Mouse (Mus musculus) lung, postnatal 25 days (tissue): ENCODE measurements at regions not wholly inside any gene's neighbourhood (a gene's known extent, or its start where the extent isn't known, plus 50 kb on each side); places are given as distances from the start of the nearest gene placed in this dataset.
A peak's percentile ranks its signal among the peaks of the same experiment; 100 is the strongest.

ENCODE experiments used
- DNase-seq: peaks from one replicate; pipeline ENCODE4 v3.0.0; 2022; ENCODE audit warnings: low spot score

GRCm38 (mm10) chr2:166353447-166354111, 198.1 kb upstream of the Sulf2 start:
- peak; percentile 29 for DNase-seq

GRCm38 (mm10) chr2:166351984-166352383, 196.5 kb upstream of the Sulf2 start:
- no peak for DNase-seq

GRCm38 (mm10) chr2:166351581-166351980, 196.1 kb upstream of the Sulf2 start:
- no peak for DNase-seq

- DNase-seq = no peak
Observed at GRCm38 (mm10) chr2:166348654-166349053, 193.2 kb upstream of the Sulf2 start.

GRCm38 (mm10) chr2:166346421-166347182, 191.1 kb upstream of the Sulf2 start:
- no peak for DNase-seq

GRCm38 (mm10) chr2:166343551-166344340, 188.3 kb upstream of the Sulf2 start:
- no peak for DNase-seq

- no peak for DNase-seq
Observed at GRCm38 (mm10) chr2:166342407-166342806, 186.9 kb upstream of the Sulf2 start.

- no peak for DNase-seq
Observed at GRCm38 (mm10) chr2:166340196-166340595, 184.7 kb upstream of the Sulf2 start.

GRCm38 (mm10) chr2:166339427-166339826, 184.0 kb upstream of the Sulf2 start:
- no peak for DNase-seq

- no peak for DNase-seq
Observed at GRCm38 (mm10) chr2:166338396-166339085, 183.1 kb upstream of the Sulf2 start.

- no peak for DNase-seq
Observed at GRCm38 (mm10) chr2:166337666-166338065, 182.2 kb upstream of the Sulf2 start.

GRCm38 (mm10) chr2:166335702-166336101, 180.2 kb upstream of the Sulf2 start:
- no peak for DNase-seq

- DNase-seq = no peak
Observed at GRCm38 (mm10) chr2:166334559-166334958, 179.1 kb upstream of the Sulf2 start.

- no peak for DNase-seq
Observed at GRCm38 (mm10) chr2:166333818-166334217, 178.4 kb upstream of the Sulf2 start.

- DNase-seq = peak; percentile 29
Observed at GRCm38 (mm10) chr2:166332748-166333417, 177.4 kb upstream of the Sulf2 start.

- DNase-seq = no peak
Observed at GRCm38 (mm10) chr2:166331192-166331591, 175.7 kb upstream of the Sulf2 start.

- DNase-seq = no peak
Observed at GRCm38 (mm10) chr2:166330364-166330763, 174.9 kb upstream of the Sulf2 start.

- no peak for DNase-seq
Observed at GRCm38 (mm10) chr2:166329556-166330340, 174.3 kb upstream of the Sulf2 start.

GRCm38 (mm10) chr2:166326932-166327331, 171.5 kb upstream of the Sulf2 start:
- DNase-seq = no peak

GRCm38 (mm10) chr2:166324954-166325353, 169.5 kb upstream of the Sulf2 start:
- DNase-seq = no peak

GRCm38 (mm10) chr2:166324439-166324838, 169.0 kb upstream of the Sulf2 start:
- DNase-seq = no peak
